Mouse (Mus musculus): Measurements from ENCODE around the gene Mrpl43.
A peak's percentile ranks its signal among the peaks of the same experiment; 100 is the strongest.
"Not testable (repeated sequence)": the region's sequence is repeated elsewhere in the genome, so short reads cannot be mapped to it uniquely, and the experiment has no call there.

The Mrpl43 gene

DNA sequence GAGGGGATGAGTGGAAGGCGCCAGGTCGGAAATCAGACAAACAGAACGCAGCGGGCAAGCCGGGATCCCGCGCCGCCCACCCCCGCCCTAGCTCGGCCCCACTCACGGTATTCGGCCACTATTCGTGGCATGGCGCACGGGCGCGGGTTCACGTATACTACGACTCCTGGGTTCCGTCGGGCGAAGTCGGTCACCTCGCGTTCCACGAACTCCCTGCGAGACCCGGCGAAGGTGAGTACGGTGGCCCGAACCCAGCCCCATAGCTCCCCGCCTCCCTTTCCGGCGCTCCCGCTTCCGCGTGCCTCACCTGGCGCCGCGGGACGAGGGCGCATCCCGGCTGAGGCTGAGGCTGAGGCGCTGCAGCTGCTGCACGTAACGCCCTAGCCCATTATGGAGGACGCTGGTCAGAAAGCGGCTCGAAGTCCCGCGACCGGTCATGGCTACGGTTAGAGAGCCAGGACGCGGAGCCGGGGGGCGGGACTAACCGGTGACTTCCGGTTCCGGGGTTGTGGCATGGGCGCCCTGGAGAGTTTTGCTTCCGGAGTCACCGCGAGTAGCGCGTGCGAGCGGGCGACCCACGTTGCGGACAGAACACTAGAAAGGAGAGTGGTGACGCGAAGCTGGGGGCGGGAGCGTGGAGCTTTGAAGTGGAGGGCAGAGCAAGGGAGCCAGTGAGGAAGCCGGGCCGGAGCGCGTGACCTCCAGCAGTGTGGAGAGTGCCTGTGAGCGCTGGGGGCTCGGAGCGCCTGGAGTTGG lies at the start of gene Mrpl43:
TSS of gene Mrpl43 (minus strand) at position 486 of the 756 bp plus-strand sequence.
- DNase-seq (ENCODE audit: low spot score in 2 of 2): peak; percentile 92 to 98

DNA sequence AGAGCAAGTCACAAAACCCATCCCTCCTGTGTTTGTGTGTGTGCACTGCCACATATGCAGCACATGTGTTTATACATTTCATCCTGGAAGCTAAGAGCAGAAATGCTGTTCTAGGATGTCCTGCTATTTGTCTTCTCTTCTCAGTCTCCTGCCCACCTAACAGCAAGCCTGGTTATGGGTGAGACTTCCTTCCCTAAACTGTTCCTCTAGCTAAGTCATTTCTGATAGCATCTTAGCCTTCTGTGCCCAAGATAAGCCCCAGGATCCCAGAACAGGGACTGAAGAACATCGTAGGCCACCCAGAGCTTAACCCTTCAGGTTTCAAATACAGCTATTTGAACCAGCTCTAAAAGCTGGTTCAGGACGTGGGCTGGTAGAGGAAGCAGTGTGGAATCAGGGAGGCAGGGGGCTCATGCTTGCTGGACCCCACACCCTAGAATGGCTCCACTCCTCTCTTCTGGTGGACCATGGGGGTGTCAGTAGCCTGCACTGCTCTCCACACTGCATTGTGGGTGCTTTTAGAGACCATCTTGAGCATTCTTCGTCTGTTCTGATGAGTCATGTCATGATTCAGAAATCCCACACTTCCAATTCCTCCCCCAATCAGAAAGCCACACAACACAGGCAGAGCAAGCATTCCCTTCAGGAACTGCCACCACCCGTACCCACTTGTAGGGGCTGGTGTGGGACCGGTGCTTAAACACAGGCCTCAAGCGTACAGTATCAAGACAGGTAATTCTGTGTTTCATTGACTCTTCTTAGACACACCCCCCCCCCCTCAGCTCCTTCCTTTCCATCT lies 48.8 kb upstream of the Mrpl43 start:
- DNase-seq (ENCODE audit: low spot score in 2 of 2): no peak

DNA sequence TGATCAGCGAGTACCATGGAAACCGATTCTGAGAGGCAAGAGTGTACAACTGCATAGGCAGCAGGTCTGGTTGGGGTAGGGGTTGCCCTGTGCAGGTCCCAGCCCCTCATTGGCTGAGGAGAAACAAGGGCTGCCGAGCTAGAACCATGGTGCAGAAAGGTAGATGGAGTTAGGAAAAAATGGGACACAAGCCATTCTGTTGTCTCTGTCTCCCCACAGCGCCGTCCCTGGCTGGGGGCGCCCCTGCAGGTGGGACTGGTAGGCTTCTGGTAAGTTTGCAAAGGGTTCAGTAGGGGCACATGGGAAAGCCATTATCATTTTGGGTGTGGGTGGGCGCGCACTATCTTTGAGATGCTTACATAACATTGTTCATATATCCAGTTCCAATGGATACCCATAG lies 47.2 kb upstream of the Mrpl43 start:
- no peak for DNase-seq (ENCODE audit: low spot score in 2 of 2)

DNA sequence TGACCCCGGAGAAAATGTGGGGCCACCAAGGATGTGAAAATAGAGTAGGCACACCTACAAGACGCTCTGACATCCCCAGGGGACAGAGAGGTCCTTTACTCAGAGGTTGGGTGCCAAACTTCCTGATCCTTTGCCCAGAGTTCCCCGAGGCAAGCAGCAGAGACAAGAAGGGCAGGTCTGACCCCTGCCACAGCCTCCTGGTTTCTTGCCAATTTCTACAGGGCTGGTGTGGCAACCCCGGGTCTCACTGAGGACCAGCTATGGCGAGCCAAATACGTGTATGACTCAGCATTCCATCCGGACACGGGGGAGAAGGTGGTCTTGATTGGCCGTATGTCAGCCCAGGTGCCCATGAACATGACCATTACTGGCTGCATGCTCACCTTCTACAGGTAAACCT lies 43.3 kb upstream of the Mrpl43 start:
- no peak for DNase-seq (ENCODE audit: low spot score in 2 of 2)

DNA sequence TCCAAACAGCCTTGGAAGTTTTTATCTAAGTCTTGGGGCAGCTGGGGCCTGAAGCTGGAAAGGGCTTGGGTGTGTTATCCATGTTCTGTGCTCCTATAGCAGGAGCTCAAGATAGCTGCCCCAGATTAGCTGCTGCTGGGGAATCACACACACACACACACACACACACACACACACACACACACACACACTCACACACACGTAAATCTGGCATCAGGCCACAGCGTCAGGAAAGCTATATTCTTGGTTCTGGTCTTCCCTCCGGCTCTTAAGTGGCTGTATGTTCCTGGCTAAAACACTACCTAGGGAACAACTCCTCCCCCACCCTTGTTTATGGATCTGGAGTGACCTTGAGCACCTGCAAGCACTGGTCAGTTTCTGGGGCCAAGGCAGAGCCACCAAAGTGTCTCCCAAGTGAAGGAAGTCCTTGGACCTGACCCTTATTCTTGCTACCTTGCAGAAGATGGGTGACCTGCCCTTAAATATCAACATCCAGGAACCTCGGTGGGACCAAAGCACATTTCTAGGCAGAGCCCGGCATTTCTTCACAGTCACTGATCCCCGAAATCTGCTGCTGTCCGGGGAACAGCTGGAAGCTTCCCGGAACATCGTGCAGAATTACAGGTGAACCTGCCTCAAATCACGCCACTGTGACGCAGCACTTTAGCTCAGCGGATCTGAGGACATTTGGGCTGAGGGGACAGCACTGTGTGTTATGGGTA lies 42.6 kb upstream of the Mrpl43 start:
- DNase-seq (ENCODE audit: low spot score in 2 of 2): no peak

DNA sequence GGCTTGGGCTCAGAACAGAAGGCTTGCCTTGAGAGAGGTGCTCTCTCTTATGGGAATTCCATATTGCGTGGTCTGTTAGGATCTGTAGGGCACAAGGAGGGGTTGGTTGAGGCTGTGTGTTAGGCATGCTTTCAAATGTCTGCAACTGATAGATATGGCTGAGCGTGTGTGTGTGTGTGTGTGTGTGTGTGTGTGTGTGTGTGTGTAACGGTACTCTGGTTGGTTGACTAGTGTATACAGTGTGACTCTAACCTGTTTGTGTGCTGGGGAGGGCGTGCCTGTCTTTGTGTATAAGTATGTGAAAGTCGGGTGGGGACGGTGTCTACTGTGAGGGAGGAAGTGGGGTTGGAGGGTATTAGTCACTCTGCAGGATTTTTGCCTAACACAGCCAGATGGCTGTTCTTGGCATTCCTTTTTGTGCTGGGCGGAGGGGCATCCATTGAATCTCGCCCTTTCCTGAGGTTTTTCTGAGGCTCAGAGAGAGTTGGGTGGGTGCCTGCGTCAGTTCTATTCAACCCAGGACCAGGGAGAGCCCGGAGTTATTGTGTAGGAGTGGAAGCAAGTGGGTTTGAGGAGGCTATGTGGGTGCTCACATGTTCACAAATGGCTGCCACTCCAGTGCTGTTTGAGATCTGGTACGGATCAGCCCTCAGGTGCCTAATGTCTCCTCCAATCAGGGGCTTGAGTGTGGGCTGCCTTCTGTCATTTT lies 41.8 kb upstream of the Mrpl43 start:
- DNase-seq (ENCODE audit: low spot score in 2 of 2): peak; percentile 65 to 80

DNA sequence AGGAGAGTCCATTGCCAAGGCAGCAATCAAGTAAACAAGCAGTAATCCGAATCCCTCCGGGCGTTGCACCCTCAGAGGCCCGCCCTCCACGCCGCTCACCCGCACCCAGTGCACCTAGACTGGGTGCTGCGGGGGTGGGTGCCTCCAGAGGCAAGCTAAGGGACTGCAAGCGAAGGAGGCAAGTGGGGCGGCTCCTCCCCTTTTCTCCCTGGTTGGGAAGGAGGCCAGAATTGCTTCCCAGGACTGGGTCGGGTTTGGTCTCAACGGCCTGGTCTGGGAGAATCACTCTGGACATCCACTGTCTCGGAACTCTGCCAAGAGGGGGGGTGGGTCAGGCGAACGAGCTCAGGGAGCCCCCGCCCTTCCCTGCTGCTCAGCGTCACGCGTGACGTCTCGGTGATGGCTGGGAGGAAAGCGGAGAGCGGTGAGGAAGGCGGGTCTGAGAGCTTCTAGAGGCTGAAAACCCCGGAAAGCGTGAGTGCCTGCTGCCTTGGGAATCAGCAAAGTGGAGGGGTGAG lies 41.2 kb upstream of the Mrpl43 start, which contains the start of gene Sfxn3:
TSS of gene Sfxn3 (plus strand) at position 87 of the 518 bp plus-strand sequence.
- DNase-seq (ENCODE audit: low spot score in 2 of 2): peak; percentile 88 to 92

DNA sequence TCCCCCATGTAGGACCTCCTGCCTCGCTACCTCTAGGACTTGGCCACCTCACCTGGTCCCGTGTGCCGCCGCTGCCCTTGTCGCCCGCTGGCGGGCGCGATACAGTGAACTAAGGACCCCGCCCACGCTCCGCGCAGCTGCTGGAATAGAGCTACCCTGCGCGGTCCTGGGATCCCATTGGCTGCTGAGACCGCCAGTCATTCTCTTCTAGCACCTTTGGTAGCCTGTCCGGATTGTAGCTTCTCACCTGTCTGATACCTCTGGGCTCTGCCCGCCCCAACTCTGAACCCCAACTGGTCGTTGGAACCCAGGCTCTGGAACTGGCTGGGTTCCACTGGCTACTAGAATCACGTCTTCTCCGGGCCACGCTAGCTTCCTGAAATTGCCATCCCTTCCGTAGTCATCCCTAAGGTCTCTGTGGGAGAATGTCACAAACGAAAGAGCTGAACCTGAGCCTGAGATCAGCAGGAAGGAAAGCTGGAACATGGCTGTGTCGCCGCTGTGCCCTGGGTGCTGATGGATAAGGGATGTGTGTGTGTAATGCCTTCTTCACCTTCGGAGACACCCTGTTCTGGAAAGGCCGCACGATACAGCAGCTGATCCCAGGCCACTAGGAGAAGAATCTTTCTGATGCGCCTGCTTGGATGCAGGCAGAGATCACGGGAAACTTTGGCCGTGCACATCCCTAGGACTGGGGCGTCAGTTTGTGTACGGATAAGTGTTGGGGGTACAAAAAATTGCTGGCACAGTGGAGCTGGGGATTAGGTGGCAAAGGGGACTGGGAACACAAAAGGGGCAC lies 40.5 kb upstream of the Mrpl43 start:
- peak; percentile 81 to 86 for DNase-seq (ENCODE audit: low spot score in 2 of 2)

DNA sequence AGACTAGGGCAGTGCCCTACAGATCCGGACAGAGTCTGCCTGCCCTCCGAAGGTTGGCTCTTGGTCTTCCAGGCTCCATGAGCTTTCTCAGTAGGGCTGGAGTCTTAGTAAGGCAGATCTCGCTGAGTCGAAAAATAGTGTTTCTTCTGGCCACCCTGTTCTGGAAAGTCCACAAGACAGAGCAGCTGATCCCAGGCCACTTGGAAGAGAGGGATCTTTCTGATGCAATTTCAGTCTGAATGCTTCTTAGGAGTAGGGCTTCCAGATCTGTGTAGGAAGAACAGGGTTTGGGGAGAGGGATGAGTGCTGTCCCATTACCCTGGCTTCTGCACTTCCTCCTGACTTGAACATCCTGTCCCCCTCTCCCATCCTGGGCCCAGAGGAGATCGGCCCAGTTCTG lies 39.4 kb upstream of the Mrpl43 start, which contains the start of gene Pdzd7:
TSS of gene Pdzd7 (minus strand) at position 67 of the 400 bp plus-strand sequence.
- DNase-seq (ENCODE audit: low spot score in 2 of 2): no peak

DNA sequence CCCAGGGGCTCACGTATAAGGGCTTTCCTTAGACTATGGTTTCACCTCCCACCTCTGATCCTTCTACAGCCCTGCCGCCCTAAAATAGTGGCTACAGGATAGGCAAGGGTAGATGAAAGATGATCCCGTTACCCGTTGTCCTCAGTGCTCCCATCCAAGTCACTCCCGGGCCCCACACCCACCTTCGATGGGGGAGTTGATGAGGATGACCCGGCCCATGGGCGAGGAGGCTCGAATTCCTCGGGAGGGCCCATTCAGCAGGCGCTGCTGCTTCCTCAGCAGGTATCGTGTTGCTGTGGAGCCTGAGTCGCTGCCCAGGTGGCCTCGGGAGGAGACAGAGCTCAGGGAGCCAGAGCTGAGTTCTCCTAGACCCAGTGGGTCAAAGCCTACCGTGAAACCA lies 39.0 kb upstream of the Mrpl43 start:
- DNase-seq (ENCODE audit: low spot score in 2 of 2): no peak

DNA sequence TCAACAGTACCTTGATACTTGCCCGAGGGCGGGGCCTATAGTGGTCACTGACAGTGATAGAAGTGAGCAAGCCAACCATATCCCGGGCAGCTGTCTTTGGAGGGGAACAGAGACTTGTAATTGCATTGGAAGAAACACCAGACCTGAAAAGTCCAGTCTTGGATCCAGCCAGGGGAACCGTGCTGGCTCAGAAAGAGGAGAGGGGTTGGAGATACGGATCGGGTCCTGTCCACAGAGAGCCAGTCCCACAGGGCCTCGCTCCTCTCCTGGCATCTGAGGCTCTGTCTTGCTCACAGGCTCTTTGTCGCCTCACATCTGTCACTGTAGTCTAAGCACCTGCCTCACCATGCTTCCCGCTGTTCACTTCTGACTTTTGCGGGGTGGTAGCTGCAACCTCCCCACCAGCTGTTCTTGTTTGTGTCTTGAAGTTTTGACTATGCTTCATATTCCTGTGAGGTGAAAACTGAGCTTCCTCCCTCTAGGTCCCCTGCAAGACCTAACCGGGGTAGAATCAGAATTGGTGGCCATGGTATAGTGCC lies 38.2 kb upstream of the Mrpl43 start:
- DNase-seq (ENCODE audit: low spot score in 2 of 2): no peak

DNA sequence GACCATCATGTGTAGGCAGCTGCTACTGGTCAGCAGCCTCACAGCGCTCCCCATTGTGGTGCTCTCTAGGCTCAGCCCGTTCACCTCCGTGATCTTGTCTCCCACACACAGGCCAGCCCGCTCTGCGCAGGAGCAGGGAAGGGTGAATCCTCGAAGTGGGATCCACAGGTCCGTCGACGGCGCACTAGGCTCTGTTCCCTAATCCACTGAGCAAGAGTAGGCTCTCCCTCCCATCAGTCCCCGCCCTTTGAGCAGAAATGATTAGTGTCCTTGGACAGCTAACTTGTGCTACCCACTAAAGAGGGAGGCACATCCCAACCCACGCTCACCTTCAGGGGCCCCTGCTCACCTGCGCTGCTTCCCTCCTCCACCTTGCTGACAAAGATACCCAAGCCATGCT lies 34.0 kb upstream of the Mrpl43 start:
- no peak for DNase-seq (ENCODE audit: low spot score in 2 of 2)

DNA sequence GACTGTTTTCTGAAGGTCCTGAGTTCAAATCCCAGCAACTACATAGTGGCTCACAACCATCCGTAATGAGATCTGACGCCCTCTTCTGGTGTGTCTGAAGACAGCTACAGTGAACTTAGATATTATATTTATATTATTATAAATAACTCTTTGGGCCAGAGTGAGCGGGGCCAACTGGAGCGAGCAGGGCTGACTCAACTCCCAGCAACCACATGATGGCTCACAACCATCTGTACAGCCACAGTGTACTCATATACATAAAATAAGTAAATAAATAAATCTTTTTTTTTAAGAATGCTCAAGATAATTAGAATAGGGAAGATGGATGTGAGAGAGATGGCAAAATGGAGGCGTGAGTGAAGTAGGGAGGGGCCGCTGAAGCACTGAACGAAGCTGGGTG lies 32.0 kb upstream of the Mrpl43 start:
- not testable (repeated sequence) for DNase-seq (ENCODE audit: low spot score in 2 of 2)

DNA sequence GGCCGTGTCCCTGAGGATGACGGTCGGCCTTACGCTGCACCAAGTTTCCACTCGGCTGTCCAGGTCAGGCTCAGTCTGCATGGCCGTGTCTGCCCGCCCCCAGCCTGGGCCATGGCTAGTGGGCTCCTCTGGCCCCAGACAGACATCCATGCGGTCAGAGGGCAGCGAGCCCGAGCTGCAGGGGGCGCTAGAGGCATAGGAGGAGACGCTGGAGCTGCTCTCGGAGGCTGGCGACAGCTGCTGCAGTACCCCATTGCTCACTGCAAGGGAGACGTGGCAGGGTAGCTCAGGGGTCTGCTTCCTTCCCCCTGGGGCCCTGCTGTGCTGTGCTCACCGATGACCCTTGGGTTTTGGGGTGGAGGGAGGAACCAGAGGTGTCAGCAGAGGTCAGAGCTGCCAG lies 30.6 kb upstream of the Mrpl43 start:
- DNase-seq (ENCODE audit: low spot score in 2 of 2): peak in 1 of 2 experiments; percentile 63

DNA sequence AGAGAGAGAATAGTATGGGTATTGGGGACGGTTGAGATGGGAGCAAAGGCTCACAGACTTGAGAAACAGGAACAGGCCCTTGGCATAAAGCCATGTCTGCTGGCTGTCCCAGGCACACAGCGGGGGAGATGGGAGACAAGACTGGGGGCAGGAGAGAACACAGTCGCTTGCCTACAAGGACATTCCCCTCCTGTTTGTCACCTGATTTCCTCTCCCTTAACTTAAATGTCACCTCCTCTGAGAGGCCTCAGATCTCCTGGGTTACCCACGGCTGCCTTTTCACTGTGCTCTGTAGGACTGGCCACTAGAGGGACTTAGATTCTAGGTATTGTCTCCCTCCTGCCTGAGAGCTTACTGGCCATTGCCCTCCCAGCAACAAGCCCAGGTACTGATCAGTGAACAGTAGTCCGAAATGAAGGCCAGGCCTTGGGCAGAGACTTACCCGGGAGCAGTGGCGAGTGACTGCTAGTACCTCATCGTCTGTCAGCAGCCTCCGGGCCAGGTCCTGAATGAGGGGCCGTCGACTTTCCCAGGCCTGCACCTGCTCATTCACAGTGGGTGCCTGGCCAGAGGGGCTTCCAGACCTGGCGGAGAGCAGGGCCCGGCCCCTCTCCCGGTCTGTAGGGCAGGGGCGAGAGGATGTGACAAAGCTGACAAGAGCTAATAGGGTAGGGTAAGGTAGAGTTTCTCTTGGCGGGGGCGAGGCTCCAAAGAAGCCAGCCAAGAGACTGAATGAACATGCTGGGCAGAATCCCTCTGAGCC lies 26.5 kb upstream of the Mrpl43 start:
- DNase-seq (ENCODE audit: low spot score in 2 of 2): no peak

DNA sequence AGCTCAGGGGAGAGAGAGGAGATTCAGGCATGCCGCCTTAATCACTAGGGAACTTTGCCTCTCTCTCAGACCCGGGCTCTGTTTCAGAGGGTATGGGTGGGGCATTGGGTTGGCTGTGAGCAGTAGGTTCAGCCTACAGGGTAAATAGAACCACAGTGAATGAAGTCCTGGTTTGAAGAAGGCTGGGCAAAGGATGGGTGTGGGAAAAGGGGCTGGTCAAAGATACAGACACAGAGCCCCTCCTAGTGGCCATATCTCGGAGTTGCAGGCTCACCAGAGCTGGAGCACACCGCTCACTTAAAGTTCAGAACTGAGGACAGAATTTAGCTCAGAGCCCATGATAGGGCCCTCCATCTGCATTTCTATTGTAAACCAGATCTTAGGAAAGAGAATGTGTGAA lies 25.5 kb upstream of the Mrpl43 start:
- DNase-seq (ENCODE audit: low spot score in 2 of 2): peak; percentile 48 to 69

DNA sequence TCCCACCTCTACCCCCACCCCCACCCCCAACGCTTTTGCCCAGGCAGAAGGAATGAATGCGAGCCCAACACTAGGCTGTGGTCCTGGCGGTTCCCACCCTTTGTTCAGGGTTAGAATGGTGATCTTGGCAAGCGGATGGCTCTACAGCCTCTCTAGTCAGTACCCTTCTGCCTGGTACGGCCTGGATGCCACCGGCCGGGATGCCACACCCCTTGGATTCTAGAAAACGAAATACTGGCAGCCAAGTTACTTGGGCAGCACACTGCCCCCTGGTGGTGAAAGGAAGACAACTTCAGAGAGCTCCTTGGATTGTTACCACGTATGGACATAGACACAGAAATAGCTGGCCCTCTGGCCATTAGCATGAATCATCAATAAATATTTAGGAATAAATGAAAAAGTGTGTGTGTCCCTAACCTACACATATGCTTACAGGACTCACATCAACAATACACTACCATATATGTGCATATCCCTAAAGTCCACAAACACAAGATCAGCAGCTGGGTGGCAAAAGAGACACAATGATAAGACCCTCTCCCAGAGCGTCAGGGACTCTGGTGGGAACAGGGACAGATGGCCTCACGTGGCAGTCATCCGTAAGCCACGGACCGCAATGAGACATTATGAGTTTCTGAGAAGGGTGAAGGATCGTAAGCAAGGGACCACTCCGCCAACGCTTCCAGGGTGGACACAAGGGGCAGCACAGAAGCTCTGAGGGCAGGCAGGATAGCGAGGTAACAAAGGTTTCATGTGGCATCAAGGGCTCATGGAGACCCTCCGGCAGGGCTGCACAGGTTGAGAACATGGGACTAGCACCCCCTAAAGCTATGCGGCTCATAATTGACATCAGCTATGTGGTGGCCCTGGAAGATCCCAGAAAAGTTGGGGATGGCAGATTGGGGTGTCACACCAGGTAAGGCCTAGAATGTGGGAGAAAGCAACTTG lies 24.8 kb upstream of the Mrpl43 start:
- peak; percentile 37 to 66 for DNase-seq (ENCODE audit: low spot score in 2 of 2)

DNA sequence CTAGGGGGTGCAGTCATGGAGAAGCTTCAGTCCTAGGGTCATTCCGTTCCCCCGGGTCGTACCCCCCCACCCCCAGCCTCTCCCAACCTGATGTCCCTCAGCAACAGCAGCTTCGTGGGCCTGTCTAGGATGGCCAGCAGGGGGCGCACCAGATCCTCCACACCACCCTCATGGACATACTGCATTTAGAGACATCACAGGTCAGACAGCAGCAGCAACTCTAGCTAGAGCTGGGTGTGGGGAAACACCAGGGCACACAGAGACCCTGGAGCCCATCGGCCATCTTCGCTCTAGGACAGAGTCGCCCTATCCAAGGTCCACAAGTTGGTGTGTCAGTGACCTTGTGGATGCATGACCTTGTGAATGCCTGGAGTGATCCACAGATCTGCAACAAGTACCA lies 23.9 kb upstream of the Mrpl43 start:
- DNase-seq (ENCODE audit: low spot score in 2 of 2): peak in 1 of 2 experiments; percentile 48
